ENCODE assay signal across 8 mouse cellular contexts in the genomic region with DNA sequence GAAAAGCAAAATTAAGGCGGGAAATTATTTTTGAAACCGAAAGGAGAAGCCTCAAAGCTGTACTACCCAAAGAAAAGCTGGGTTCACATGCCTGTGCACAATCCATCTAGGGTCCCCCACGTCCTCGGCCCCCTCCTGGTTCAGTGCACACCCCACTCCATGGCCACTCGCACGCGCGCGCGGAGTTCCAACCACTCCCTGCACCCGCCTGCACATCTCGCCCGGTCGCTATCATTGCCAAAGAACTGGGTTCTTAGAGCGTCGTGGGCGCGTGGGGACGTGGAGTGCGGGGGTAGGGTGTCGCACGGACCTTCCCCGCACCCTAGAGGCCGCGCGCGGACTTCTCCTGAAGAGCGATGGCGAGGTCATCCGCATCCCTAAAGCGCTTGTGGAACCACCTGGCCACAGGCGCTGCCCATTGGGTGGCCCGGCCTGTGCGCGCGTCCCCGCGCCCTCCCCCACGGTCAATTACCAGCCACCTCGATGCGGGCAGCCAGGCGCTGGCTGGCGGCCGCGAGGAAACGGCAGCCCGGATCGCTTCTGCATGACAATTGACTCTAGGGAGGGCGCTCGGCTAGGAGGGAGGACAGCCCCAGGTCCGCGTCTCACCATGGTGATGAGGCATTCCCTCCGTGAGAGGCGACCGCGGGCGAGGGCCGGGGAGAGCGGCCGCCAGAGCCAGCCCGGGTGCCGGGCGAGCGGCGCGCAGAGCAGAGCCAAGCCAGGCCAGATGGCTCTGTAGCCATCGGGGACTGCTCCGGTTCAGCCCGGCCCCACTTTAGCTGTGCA. TPM values are rescaled to one million over a fixed set of nuclear protein-coding genes. Genes with fewer than 3 reads are reported as not detected.
DNase-seq lines count a peak whose midpoint lies in the region; ATAC-seq lines count a peak whose summit lies in the region.

No protein-coding gene starts in this region.

- DNase-seq in heart, adult 11 months, result peak; percentile 94
- DNase-seq in heart, postnatal 25 days (ENCODE audit: low spot score), result no peak
- peak; percentile 17 for DNase-seq in adrenal gland, adult 8-10 months
- peak; percentile 64 for DNase-seq in embryonic facial prominence, embryonic 14.5 days (ENCODE audit: low spot score)
- peak; percentile 59 for DNase-seq in layer of hippocampus, adult 9-11 months
- peak; percentile 46 for DNase-seq in right cerebral cortex, postnatal 14 days

- no peaks in the 10 kb centered on the region for H3K9me3 ChIP-seq in embryonic facial prominence, embryonic 14.5 days (ENCODE audit: control insufficient read depth, low read length)
- no peaks in the 10 kb centered on the region for H3K9me3 ChIP-seq in heart, embryonic 16.5 days (replicated peaks; ENCODE audit: control insufficient read depth, low read length)

- ATAC-seq in embryonic facial prominence, embryonic 14.5 days (ENCODE audit: low read depth), result peak; percentile 85
- ATAC-seq in heart, embryonic 16.5 days (replicated peaks; ENCODE audit: extremely low read depth, insufficient read depth, low FRiP score), result peak; percentile 74
- ATAC-seq in megakaryocyte, adult 5-6 weeks (ENCODE audit: poor library complexity, severe bottlenecking), result peak; percentile 78

- peaks cover 53% of the 10 kb centered on the region for H3K27me3 ChIP-seq in embryonic facial prominence, embryonic 14.5 days (replicated peaks; ENCODE audit: control insufficient read depth, insufficient read depth, low read length)
- H3K27me3 ChIP-seq in heart, embryonic 16.5 days (ENCODE audit: control insufficient read depth, insufficient read depth, low read length), result peaks cover 13% of the 10 kb centered on the region

- H3K9ac ChIP-seq in embryonic facial prominence, embryonic 14.5 days (ENCODE audit: low read depth, low read length), result peak overlapping the region; percentile 60
- H3K9ac ChIP-seq in heart, embryonic 16.5 days (ENCODE audit: low read length), result peak overlapping the region; percentile 72

- no peak overlapping the region for H3K27ac ChIP-seq in embryonic facial prominence, embryonic 14.5 days (replicated peaks; ENCODE audit: low read depth, low read length)
- peak overlapping the region; percentile 0; the same call in 1 of the 2 replicates for H3K27ac ChIP-seq in heart, embryonic 16.5 days (ENCODE audit: low read length)

- WGBS in embryonic facial prominence, embryonic 14.5 days, result under 1% methylated on average over 48 of the region's 69 CpGs
- WGBS in heart, embryonic 16.5 days, result under 1% methylated on average over 69 of the region's 69 CpGs

- peak overlapping the region; percentile 53 for H3K4me3 ChIP-seq in embryonic facial prominence, embryonic 14.5 days (ENCODE audit: low read depth, low read length)
- peak overlapping the region; percentile 67 for H3K4me3 ChIP-seq in heart, embryonic 16.5 days (ENCODE audit: low read length)

- intact Hi-C loops in heart, postnatal 25 days (cut with DNase I), result no loop called here

- H3K36me3 ChIP-seq in embryonic facial prominence, embryonic 14.5 days (ENCODE audit: control insufficient read depth, insufficient read depth, low read length), result no peaks in the 10 kb centered on the region
- no peaks in the 10 kb centered on the region for H3K36me3 ChIP-seq in heart, embryonic 16.5 days (ENCODE audit: control insufficient read depth, insufficient read depth)

- H3K4me1 ChIP-seq in embryonic facial prominence, embryonic 14.5 days (ENCODE audit: control insufficient read depth, insufficient read depth, low read length), result peaks cover 5% of the 10 kb centered on the region; the same call in 1 of the 2 replicates
- H3K4me1 ChIP-seq in heart, embryonic 16.5 days (ENCODE audit: control insufficient read depth, insufficient read depth, low read length), result peaks cover 12% of the 10 kb centered on the region

- H3K4me2 ChIP-seq in embryonic facial prominence, embryonic 14.5 days (ENCODE audit: low read depth, low read length), result peak overlapping the region; percentile 99
- peak overlapping the region; percentile 100 for H3K4me2 ChIP-seq in heart, embryonic 16.5 days (ENCODE audit: low read depth, low read length)

RNA-seq across cellular contexts. Expression of a gene that starts 12.4 kb away (rescaled TPM):
- total RNA-seq in heart, postnatal 25 days (2021), result 10 to 100 TPM; 30.5 to 31.5 TPM
- 100 to 1,000 TPM in 3 of 4 experiments, 10 to 100 TPM in 1; 95.3 to 135 (median 115) TPM for total RNA-seq in adrenal gland, adult 8-10 months (2022)
- polyA plus RNA-seq in embryonic facial prominence, embryonic 14.5 days (2014; fragmentation: Nextera tagmentation; extraction: Ambion mirVana), result 56.3 and 62.4 TPM in 2 replicates
- polyA plus RNA-seq in heart, embryonic 16.5 days (2015; fragmentation: Nextera tagmentation; extraction: Ambion mirVana), result 41.5 and 45.4 TPM in 2 replicates
- 38.7 and 40.6 TPM in 2 replicates for total RNA-seq in megakaryocyte, adult 5-6 weeks (2015)
- total RNA-seq in megakaryocyte, adult 5-6 weeks (2017), result 76.7 and 84.3 TPM in 2 replicates
